Mouse (Mus musculus): Measurements from ENCODE around the gene Fank1. TPM values are rescaled to one million over a fixed set of nuclear protein-coding genes. Genes with fewer than 3 reads are reported as not detected.

Fank1 gene
- polyA plus RNA-seq, 2 experiments = 0.04 TPM; not detected in 1

DNA sequence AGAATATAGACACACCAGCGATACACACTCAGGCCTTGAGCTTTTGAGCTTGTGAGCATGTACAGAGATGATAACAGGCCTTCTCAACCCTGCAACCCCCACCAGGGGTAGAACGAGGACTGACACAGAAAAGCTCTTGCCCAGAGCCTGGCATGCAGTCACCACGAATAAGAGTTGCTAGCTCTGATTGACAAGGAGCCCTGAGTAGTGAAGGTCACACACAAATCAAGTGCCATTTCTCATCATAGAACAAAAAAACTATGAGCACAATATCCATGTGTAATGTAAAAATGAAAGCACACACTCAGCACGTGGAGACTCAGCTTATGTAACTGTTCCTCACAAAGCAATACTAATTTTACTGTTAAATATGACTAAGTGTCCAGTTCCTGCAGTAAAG is 115.1 kb downstream of the Fank1 start:
- ATAC-seq (ENCODE audit: insufficient read depth) (no peak), DNase-seq (ENCODE audit: low read depth in 3 of 3, low spot score in 3 of 3) (no peak)
- H3K4me2 ChIP-seq (ENCODE audit: low read depth) = no peak overlapping the region
- 49% methylated on average over 4 of the region's 4 CpGs for WGBS (ENCODE audit: insufficient replicate concordance)
- no peaks in the 10 kb centered on the region for H3K9me3 ChIP-seq (ENCODE audit: control insufficient read depth, low read length)
- no peaks in the 10 kb centered on the region for H3K36me3 ChIP-seq (replicated peaks; ENCODE audit: control insufficient read depth, insufficient read depth, low read depth)
- no peak overlapping the region for H3K27ac ChIP-seq
- no peak overlapping the region for H3K9ac ChIP-seq (replicated peaks)
- no peak for TF ChIP-seq EP300 (IDR thresholded peaks at IDR 0.05; ENCODE audit: low read depth)
- TF ChIP-seq CTCF (IDR thresholded peaks at IDR 0.05; ENCODE audit: low read depth) = no peak
- H3K4me3 ChIP-seq (ENCODE audit: insufficient read depth in 1 of 2, low read depth in 2 of 2, low read length in 2 of 2) = no peak overlapping the region
- no peaks in the 10 kb centered on the region for H3K4me1 ChIP-seq (replicated peaks; ENCODE audit: control insufficient read depth in 2 of 2, insufficient read depth in 2 of 2, low read length in 1 of 2)
- no peaks in the 10 kb centered on the region for H3K27me3 ChIP-seq (ENCODE audit: control insufficient read depth, insufficient read depth, low read length)

DNA sequence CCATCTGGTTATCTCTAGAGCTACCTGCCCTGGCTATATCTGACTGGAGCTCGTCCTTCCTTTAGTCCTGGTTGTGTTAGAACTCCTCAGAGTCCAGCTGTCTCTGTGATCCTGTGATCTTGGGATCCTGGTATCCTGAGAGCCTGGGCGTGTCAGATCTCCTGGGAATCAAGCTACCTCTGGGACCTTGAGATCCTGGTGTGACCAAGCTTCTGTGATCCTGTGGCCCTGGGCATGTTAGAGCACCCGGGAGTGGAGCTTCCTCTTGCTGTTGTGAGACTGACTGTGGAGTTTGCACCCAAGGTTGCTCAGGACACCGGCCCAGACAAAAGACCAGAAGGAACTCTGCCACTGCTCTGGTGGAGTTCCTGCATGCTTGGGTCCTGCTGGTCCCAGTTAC is 122.7 kb downstream of the Fank1 start:
- Histone ChIP-seq H3K4me1 (replicated peaks; ENCODE audit: control insufficient read depth in 2 of 2, insufficient read depth in 2 of 2, low read length in 1 of 2) (no peaks in the 10 kb centered on the region), H3K4me3 (ENCODE audit: insufficient read depth in 1 of 2, low read depth in 2 of 2, low read length in 2 of 2) (no peak overlapping the region), H3K9ac (replicated peaks) (no peak overlapping the region), H3K36me3 (replicated peaks; ENCODE audit: control insufficient read depth, insufficient read depth, low read depth) (no peaks in the 10 kb centered on the region), H3K27ac (no peak overlapping the region), H3K4me2 (ENCODE audit: low read depth) (no peak overlapping the region), H3K9me3 (ENCODE audit: control insufficient read depth, low read length) (no peaks in the 10 kb centered on the region), H3K27me3 (ENCODE audit: control insufficient read depth, insufficient read depth, low read length) (no peaks in the 10 kb centered on the region)
- WGBS (ENCODE audit: insufficient replicate concordance) = 56% methylated on average over 4 of the region's 4 CpGs
- no peak for TF ChIP-seq CTCF (IDR thresholded peaks at IDR 0.05; ENCODE audit: low read depth)
- no peak for TF ChIP-seq EP300 (IDR thresholded peaks at IDR 0.05; ENCODE audit: low read depth)
- ATAC-seq (ENCODE audit: insufficient read depth) (no peak), DNase-seq (ENCODE audit: low read depth in 3 of 3, low spot score in 3 of 3) (no peak)

DNA sequence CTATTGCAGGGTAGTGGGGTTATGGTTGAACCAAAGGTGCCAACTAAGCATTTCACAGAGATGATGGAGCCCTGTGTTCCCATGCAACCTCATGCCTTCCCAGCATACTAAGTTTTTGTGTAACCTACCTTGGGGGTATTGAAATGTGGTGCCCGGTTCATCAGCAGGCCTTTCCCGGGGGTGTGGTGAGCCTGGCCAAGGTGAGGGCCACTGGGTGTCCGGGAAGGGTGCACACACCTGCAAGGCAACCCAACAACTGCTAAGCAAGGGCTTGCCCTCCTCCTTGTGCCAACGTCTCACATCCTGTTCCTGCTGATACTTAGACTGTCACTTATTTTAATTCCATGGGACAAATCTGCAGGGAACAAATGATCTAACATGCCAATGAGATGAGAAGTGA is 132.3 kb downstream of the Fank1 start:
- DNase-seq (ENCODE audit: low read depth in 3 of 3, low spot score in 3 of 3) = no peak

DNA sequence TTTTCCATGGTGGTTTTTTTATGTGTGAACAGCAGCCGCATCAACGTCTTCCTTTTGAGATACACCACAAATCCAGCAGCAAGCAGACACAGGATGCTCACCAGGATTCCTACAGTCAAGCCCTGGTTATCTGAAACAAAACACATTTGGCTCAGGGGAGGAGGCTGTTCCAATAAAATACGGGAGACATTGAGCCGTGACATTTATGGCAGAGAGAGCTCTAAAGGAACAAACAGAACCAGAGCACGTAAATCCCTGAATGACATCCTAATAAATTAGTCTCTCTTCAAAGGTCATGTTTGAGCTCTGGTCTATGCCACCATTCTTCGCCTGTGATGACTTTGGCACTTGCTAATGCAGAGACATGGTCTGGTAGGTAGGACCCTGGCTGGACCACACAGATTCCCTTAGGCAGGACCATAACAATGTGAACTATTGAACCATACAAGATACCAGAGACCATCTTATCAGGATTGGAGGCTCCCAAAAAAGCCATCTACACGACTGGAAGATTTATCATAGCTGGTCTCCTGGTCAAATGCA is 133.2 kb downstream of the Fank1 start:
- no peaks in the 10 kb centered on the region for H3K9me3 ChIP-seq (ENCODE audit: control insufficient read depth, low read length)
- H3K4me3 ChIP-seq (ENCODE audit: insufficient read depth in 1 of 2, low read depth in 2 of 2, low read length in 2 of 2) = no peak overlapping the region
- TF ChIP-seq EP300 (IDR thresholded peaks at IDR 0.05; ENCODE audit: low read depth) = no peak
- no peak for TF ChIP-seq CTCF (IDR thresholded peaks at IDR 0.05; ENCODE audit: low read depth)
- DNase-seq (ENCODE audit: low read depth in 3 of 3, low spot score in 3 of 3) = no peak
- no peak for ATAC-seq (ENCODE audit: insufficient read depth)
- H3K4me2 ChIP-seq (ENCODE audit: low read depth) = no peak overlapping the region
- H3K27ac ChIP-seq = no peak overlapping the region
- no peaks in the 10 kb centered on the region for H3K27me3 ChIP-seq (ENCODE audit: control insufficient read depth, insufficient read depth, low read length)
- H3K4me1 ChIP-seq (replicated peaks; ENCODE audit: control insufficient read depth in 2 of 2, insufficient read depth in 2 of 2, low read length in 1 of 2) = no peaks in the 10 kb centered on the region
- H3K9ac ChIP-seq (replicated peaks) = no peak overlapping the region
- WGBS (ENCODE audit: insufficient replicate concordance) = 60% methylated on average over 7 of the region's 7 CpGs
- H3K36me3 ChIP-seq (replicated peaks; ENCODE audit: control insufficient read depth, insufficient read depth, low read depth) = no peaks in the 10 kb centered on the region

More for the DNA sequence above, 132.3 kb downstream of the Fank1 start:
- H3K4me1 ChIP-seq (replicated peaks; ENCODE audit: control insufficient read depth in 2 of 2, insufficient read depth in 2 of 2, low read length in 1 of 2) = no peaks in the 10 kb centered on the region
- H3K27ac ChIP-seq = no peak overlapping the region
- H3K36me3 ChIP-seq (replicated peaks; ENCODE audit: control insufficient read depth, insufficient read depth, low read depth) = no peaks in the 10 kb centered on the region
- no peaks in the 10 kb centered on the region for H3K27me3 ChIP-seq (ENCODE audit: control insufficient read depth, insufficient read depth, low read length)
- no peak for TF ChIP-seq EP300 (IDR thresholded peaks at IDR 0.05; ENCODE audit: low read depth)
- TF ChIP-seq CTCF (IDR thresholded peaks at IDR 0.05; ENCODE audit: low read depth) = no peak
- ATAC-seq (ENCODE audit: insufficient read depth) = no peak
- H3K9ac ChIP-seq (replicated peaks) = no peak overlapping the region
- H3K4me2 ChIP-seq (ENCODE audit: low read depth) = no peak overlapping the region
- WGBS (ENCODE audit: insufficient replicate concordance) = 67% methylated on average over 4 of the region's 4 CpGs
- H3K4me3 ChIP-seq (ENCODE audit: insufficient read depth in 1 of 2, low read depth in 2 of 2, low read length in 2 of 2) = no peak overlapping the region
- H3K9me3 ChIP-seq (ENCODE audit: control insufficient read depth, low read length) = no peaks in the 10 kb centered on the region

DNA sequence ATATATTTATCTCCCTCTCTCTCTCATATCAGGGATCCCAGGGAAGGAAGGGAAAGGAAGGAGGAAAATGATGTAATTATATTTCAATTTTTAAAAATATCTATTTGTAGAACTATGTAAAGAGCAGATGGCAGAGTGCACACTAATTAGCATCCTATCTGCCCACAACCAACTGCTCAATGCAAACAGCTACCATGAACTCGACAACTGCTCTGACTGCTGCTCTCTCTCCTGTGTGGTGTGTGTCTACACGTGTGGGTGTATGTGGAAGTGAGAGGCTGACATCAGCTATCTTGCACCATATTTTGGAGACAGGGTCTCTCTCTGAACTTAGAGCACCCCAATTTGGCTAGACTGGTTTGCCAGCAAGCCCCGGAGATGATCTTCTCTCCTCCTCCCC is 135.2 kb downstream of the Fank1 start:
- Histone ChIP-seq H3K4me3 (ENCODE audit: insufficient read depth in 1 of 2, low read depth in 2 of 2, low read length in 2 of 2) (no peak overlapping the region), H3K4me2 (ENCODE audit: low read depth) (no peak overlapping the region), H3K9me3 (ENCODE audit: control insufficient read depth, low read length) (no peaks in the 10 kb centered on the region), H3K36me3 (replicated peaks; ENCODE audit: control insufficient read depth, insufficient read depth, low read depth) (no peaks in the 10 kb centered on the region), H3K9ac (replicated peaks) (no peak overlapping the region), H3K27ac (no peak overlapping the region), H3K4me1 (replicated peaks; ENCODE audit: control insufficient read depth in 2 of 2, insufficient read depth in 2 of 2, low read length in 1 of 2) (no peaks in the 10 kb centered on the region), H3K27me3 (ENCODE audit: control insufficient read depth, insufficient read depth, low read length) (no peaks in the 10 kb centered on the region)
- TF ChIP-seq CTCF (IDR thresholded peaks at IDR 0.05; ENCODE audit: low read depth) = no peak
- TF ChIP-seq EP300 (IDR thresholded peaks at IDR 0.05; ENCODE audit: low read depth) = no peak
- 64% methylated on average over 3 of the region's 3 CpGs for WGBS (ENCODE audit: insufficient replicate concordance)
- no peak for ATAC-seq (ENCODE audit: insufficient read depth)
- no peak for DNase-seq (ENCODE audit: low read depth in 3 of 3, low spot score in 3 of 3)
